Mouse (Mus musculus): ENCODE results near the gene Cables2. TPM values are rescaled to one million over a fixed set of nuclear protein-coding genes. Genes with fewer than 3 reads are reported as not detected.
A peak's percentile ranks its signal among the peaks of the same experiment; 100 is the strongest.
"Not testable (repeated sequence)": the region's sequence is repeated elsewhere in the genome, so short reads cannot be mapped to it uniquely, and the experiment has no call there.

Cables2 gene
- polyA plus RNA-seq, 1 experiment from 2014 or later = 8.4 TPM

DNA sequence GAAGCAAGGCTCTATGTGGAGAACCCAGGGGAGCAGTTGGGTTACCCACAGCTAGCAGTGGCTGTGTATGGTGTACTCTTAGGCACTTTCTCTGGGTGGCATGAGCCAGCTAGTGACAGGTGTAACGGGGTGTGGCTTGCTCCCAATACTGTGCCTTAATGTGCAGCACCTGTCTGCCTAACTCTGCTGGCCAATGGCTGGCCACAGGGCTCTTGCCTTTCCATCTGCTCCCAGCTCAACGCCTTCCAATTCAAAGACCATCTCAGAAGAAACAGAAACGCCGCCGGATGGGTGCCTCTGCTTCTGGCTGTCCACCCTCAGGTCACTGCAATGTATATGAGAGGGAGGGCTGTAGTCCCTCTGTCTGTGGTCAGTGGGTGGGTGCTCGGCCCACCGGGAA, 11.4 kb downstream of the Cables2 start:
- no peaks in the 10 kb centered on the region for H3K27me3 ChIP-seq
- peaks cover 45% of the 10 kb centered on the region for H3K36me3 ChIP-seq
- no peak overlapping the region for H3K9ac ChIP-seq
- peaks cover 24% of the 10 kb centered on the region for H3K4me1 ChIP-seq (replicated peaks)
- ATAC-seq (replicated peaks; ENCODE audit: insufficient number of reproducible peaks, insufficient read depth, low FRiP score, low read depth) = no peak
- no peak overlapping the region for H3K4me3 ChIP-seq
- WGBS = 81% methylated on average over 7 of the region's 7 CpGs
- peak overlapping the region; percentile 10; the same call in 1 of the 2 replicates for H3K27ac ChIP-seq
- H3K9me3 ChIP-seq (replicated peaks) = no peaks in the 10 kb centered on the region
- H3K4me2 ChIP-seq = no peak overlapping the region

DNA sequence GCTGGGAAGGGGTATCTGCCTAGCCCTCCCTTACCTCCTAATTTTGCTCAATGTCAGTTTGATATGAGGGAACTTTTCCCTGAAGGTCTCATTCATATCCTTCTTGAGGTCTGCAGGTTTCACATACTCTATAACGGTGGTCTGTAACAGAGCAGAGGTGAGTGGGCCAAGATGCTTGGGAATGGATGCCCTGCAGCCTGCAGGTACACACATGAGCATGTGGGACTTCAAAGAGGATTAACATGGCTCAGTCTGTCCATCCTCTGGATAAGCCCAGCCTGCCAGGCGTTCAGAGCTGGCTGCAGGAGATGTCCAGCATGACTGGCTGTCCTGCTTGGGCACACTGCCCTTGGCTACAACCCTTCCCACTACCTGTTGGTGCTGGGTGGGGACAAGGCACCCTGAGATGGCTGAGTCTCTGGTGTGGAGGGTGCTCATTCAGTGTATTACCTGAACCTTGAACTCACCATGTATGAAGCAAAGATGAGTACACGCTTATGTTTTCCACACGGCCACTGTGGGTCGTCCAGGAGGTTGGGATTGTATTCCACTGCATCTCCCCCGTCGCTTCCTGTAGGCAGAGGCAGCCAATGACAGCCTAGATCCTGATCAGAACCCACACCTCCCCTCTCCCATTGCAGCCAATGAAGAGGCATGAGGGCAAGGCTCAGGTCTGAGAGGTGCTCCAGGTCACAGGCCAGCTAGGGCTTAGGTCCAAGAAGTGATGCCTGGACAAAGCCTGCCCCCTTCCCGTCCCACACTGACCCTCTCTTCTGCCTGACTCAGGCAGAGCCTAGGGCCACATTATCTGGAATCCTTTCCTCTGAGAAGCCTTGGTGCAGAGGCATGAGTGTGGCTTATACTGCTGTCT, 12.5 kb downstream of the Cables2 start:
- Histone ChIP-seq H3K36me3 (peaks cover 45% of the 10 kb centered on the region), H3K4me1 (replicated peaks) (peaks cover 30% of the 10 kb centered on the region), H3K9me3 (replicated peaks) (no peaks in the 10 kb centered on the region), H3K27ac (no peak overlapping the region), H3K9ac (no peak overlapping the region), H3K4me3 (no peak overlapping the region), H3K4me2 (no peak overlapping the region), H3K27me3 (no peaks in the 10 kb centered on the region)
- 58% methylated on average over 8 of the region's 8 CpGs for whole genome bisulfite sequencing
- ATAC-seq (replicated peaks; ENCODE audit: insufficient number of reproducible peaks, insufficient read depth, low FRiP score, low read depth) = no peak

DNA sequence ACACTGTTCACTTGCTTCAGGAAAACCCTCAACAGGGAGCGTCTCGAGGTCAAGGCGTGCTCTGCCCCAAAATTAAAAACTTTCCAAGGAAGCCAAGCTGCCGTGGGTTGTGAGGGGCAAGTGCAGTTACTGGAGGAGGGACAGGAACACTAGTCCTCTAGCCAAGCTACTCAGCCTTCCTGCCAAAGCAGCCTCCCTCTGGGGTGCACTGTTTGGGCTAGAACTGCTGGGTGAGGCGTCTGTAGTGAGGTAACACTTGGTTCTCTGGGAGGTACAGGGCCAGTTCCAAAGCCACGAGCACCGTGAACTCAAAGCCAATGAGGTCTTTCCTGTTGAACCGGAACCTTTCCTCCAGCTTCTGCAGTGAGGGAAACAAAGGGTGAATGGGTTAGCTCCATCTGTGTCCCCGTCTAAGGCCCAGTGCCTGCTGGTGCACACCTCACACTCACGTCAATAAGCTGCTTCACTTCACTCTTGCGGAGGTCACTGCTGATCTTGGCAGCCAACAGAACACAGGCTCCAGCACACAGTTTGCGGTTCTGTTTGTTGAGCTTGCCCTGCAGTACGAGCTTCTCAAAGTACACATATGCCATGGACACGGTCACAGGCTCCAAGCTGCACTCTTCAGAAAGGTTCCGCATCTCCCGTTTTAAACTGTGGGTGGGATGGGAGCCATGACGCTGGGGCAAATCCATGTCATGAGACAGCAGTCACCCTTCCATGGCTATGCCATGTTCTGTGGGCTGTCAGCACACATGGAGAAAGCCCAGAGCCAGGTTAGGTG, 13.3 kb downstream of the Cables2 start:
- H3K4me3 ChIP-seq; ATAC-seq (replicated peaks; ENCODE audit: insufficient number of reproducible peaks, insufficient read depth, low FRiP score, low read depth); H3K4me2 ChIP-seq; H3K27me3 ChIP-seq; H3K9ac ChIP-seq; H3K27ac ChIP-seq; H3K9me3 ChIP-seq (replicated peaks): not testable (repeated sequence)
- Histone ChIP-seq H3K36me3 (peaks cover 45% of the 10 kb centered on the region), H3K4me1 (replicated peaks) (peaks cover 34% of the 10 kb centered on the region)
- WGBS = 70% methylated on average over 17 of the region's 17 CpGs

DNA sequence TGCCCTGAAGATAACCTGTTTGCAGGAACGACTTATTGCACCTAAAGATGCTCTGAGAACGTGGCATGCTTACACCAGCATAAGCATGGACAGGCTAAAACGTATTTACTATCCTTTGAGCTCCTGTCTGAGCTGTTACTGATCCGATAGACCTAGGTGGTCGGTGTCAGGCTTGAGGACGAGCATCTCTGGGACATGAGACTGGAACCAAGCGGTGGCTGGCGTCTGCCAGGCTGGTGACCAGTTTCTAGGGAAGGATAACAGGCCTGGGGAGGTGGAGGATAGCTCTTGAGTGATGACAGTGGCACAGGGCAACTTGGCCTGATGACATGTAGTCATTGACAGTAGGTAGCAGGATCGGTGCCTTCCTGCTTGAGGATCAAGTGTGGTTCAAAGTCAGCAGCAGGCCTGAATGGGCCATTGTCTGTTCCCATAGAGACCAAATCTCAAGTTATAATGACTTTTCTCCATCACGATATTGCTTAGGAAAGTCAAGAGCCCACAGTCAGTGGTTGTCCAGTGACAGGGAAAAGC, 14.3 kb downstream of the Cables2 start:
- peaks cover 42% of the 10 kb centered on the region for H3K36me3 ChIP-seq
- not testable (repeated sequence) for H3K9ac ChIP-seq; H3K4me2 ChIP-seq; ATAC-seq (replicated peaks; ENCODE audit: insufficient number of reproducible peaks, insufficient read depth, low FRiP score, low read depth); H3K9me3 ChIP-seq (replicated peaks); H3K27me3 ChIP-seq; H3K4me3 ChIP-seq; H3K27ac ChIP-seq
- H3K4me1 ChIP-seq (replicated peaks) = peaks cover 34% of the 10 kb centered on the region
- WGBS = 67% methylated on average over 10 of the region's 10 CpGs

DNA sequence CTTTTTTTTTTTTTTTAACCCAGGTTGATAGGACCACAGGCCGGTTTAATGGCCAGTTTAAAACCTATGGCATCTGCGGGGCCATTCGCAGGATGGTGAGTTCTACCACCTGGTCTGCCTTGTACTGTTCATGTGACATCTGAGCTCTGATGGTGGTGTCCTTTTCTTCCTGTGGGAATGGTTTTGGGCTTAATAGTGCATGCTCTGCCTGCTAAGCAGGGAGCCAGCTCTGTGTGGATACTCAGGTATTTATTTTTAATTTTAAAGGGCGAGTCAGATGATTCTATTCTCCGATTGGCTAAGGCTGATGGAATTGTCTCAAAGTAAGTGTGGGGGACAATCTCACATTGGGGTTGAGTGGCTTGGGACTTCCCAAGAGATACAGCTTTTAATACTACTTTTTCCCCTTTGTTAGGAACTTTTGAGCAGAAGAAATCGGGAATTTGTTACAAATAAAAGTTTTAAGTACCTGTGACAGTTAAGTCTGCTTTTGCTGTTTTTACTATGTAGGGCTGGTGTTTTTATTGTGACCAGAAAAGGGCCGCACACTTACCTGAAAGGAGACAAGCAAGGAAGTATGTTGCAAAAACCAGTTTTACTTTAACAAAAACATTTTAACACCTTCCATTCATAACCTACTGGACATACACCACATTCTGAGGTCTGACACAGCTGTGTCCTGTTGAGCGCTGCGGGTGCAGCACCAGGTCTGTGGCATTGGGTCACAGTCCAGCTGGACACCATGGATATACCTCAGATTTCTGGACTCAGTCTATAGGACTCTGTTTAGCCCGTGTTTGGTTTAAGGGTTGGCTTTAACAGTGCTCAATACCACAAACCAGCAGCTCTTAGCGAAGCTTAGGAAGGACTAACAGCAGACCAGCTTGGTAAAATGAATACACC, 15.1 kb downstream of the Cables2 start:
- Histone ChIP-seq H3K9me3 (replicated peaks) (no peaks in the 10 kb centered on the region), H3K27ac (peak overlapping the region; percentile 75), H3K9ac (peak overlapping the region; percentile 78), H3K4me3 (peak overlapping the region; percentile 81), H3K4me1 (replicated peaks) (peaks cover 34% of the 10 kb centered on the region), H3K4me2 (peak overlapping the region; percentile 67), H3K27me3 (no peaks in the 10 kb centered on the region), H3K36me3 (peaks cover 36% of the 10 kb centered on the region)
- WGBS = 48% methylated on average over 11 of the region's 11 CpGs
- ATAC-seq (replicated peaks; ENCODE audit: insufficient number of reproducible peaks, insufficient read depth, low FRiP score, low read depth) = no peak

DNA sequence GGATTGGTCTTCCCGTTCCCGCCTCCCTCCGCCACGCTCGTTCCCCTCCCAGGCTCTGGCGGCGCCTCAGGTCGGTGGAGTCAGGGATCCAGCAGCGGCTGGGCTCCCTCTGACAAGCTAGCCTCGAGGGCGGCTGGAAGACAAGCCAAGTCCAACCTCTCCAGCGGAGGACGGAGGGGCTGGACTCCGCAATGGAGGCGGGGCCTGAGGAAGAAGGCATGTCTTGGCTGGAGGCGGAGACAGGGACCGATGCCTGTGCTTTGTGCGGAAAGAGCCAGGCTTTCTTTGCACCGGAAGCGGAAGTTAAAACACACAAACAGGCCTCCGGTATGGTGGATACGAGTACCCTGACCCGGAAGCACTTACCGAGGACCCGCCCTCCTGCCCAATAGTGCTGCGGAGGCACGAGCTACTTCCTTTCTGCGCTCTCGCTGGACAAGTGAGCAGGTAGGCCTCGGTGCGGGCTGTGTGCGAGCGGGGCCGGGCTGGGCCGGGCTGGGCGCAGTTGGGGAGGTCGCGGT, 16.2 kb downstream of the Cables2 start, which contains the start of gene Rps21:
Gene Rps21, plus strand, starts transcription at position 377 of the 521 bp plus-strand sequence.
- 0% methylated on average over 38 of the region's 38 CpGs for WGBS
- peaks cover 31% of the 10 kb centered on the region for H3K36me3 ChIP-seq
- peak within 1 kb of the TSS; percentile 92 for H3K27ac ChIP-seq
- no peaks in the 10 kb centered on the region for H3K9me3 ChIP-seq (replicated peaks)
- peak within 1 kb of the TSS; percentile 78 for H3K9ac ChIP-seq
- H3K4me1 ChIP-seq (replicated peaks) = peaks cover 24% of the 10 kb centered on the region
- H3K4me2 ChIP-seq = peak within 1 kb of the TSS; percentile 77
- peak within 1 kb of the TSS; percentile 81 for H3K4me3 ChIP-seq
- ATAC-seq (replicated peaks; ENCODE audit: insufficient number of reproducible peaks, insufficient read depth, low FRiP score, low read depth) = peak; percentile 97
- H3K27me3 ChIP-seq = no peaks in the 10 kb centered on the region

DNA sequence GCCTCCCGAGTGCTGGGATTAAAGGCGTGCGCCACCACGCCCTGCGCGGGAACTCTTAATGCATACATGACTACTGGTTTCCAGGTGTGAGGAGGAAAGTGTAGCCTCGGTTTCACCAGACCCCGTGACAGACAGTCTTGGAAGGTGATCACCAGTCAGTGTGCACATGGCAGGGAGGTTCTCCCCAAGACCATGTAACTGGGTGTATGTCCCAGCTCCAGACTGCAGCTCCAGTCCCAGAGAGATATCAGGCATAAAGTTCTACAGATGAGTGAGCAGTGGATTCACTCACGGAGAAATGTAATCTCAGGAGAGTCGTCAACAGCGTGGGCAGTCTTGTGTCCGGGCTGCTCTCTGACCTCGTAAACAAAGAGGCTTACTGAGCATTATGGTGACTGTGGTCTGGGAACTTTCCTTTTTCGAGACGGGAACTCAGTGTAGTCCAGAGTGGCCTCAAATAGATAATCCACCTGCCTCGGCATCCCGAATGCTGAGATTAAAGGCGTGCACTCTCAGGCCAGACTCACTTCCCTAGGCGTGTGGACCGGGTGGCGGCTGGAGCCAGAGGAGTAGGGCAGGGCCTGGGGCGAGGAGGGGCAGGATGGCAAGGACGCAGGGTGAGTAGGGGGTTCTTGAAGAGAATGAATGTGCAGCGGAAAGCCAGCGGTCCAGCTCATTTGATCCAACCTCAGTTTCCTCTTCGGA, 16.8 kb downstream of the Cables2 start:
- Histone ChIP-seq H3K36me3 (peaks cover 31% of the 10 kb centered on the region), H3K9ac (peak overlapping the region; percentile 67), H3K9me3 (replicated peaks) (no peaks in the 10 kb centered on the region), H3K4me3 (peak overlapping the region; percentile 81), H3K4me1 (replicated peaks) (peaks cover 19% of the 10 kb centered on the region), H3K27ac (peak overlapping the region; percentile 92), H3K4me2 (peak overlapping the region; percentile 77), H3K27me3 (no peaks in the 10 kb centered on the region)
- whole genome bisulfite sequencing = 23% methylated on average over 26 of the region's 26 CpGs
- peak; percentile 63 for ATAC-seq (replicated peaks; ENCODE audit: insufficient number of reproducible peaks, insufficient read depth, low FRiP score, low read depth)

DNA sequence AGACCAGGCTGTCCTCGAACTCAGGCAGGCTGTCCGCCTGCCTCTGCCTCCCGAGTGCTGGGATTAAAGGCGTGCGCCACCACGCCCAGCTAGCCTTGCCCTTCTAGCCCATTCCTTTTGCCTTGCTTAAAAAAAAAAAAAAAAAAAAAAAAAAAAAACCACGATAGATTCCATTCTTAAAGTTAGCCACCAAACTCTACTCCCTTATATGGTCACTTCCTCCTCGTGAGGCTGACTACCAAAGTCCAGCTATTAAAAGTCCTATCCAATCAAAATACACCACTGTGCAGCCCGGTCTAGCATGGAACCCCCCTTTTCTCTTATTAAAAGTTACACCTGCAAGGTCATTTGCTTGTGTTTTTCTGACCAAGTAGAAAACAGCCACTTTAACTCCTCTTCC, 17.6 kb downstream of the Cables2 start:
- Histone ChIP-seq H3K27ac (peak overlapping the region; percentile 92), H3K4me1 (replicated peaks) (peaks cover 21% of the 10 kb centered on the region), H3K4me2 (peak overlapping the region; percentile 77), H3K4me3 (peak overlapping the region; percentile 81), H3K27me3 (no peaks in the 10 kb centered on the region), H3K9ac (no peak overlapping the region), H3K9me3 (replicated peaks) (no peaks in the 10 kb centered on the region), H3K36me3 (peaks cover 24% of the 10 kb centered on the region)
- no peak for ATAC-seq (replicated peaks; ENCODE audit: insufficient number of reproducible peaks, insufficient read depth, low FRiP score, low read depth)
- WGBS = 87% methylated on average over 9 of the region's 9 CpGs

DNA sequence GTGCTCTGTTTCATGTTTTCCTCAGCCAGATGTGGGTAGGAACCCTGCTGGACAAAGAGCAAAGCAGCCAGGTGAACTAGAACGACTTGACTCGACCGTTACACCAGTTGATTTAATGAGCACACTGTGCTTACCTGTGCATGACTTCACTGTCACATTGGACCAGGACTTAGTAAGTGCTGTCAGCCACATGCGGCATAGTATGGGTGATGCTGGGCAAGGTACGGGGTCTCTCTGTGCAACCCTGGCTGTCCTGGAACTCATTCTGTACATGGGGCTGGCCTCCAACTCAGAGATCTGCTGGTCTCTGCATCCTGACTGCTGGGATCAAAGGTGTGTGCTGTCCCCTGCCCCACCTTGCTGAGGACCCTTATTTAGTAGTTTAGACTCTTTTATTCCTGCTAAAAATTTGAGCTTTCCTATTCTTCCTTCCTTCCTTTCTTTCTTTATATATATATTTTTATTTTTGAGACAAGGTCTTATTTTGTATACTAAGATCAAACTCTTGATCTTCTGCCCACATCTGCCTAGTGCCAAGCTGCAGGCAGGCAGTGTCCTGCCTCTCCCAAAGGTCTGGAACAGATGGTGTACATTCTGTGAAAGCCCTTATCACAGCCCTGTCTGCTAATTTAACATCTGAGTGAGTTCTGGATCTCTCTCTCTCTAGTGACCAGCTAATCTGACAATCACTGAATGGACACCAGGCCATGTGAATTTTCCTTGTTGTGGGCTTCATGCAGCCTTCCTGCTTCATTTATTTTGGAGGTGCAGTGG, 18.7 kb downstream of the Cables2 start:
- no peak overlapping the region for H3K4me2 ChIP-seq
- ATAC-seq (replicated peaks; ENCODE audit: insufficient number of reproducible peaks, insufficient read depth, low FRiP score, low read depth) = no peak
- 89% methylated on average over 5 of the region's 5 CpGs for WGBS

More for the DNA sequence above, 18.7 kb downstream of the Cables2 start:
- Histone ChIP-seq H3K4me3 (no peak overlapping the region), H3K36me3 (peaks cover 14% of the 10 kb centered on the region; the same call in 1 of the 2 replicates), H3K27me3 (no peaks in the 10 kb centered on the region), H3K4me1 (replicated peaks) (peaks cover 21% of the 10 kb centered on the region), H3K27ac (no peak overlapping the region), H3K9me3 (replicated peaks) (no peaks in the 10 kb centered on the region), H3K9ac (no peak overlapping the region)
